Mouse (Mus musculus): Measurements from ENCODE around the gene Als2cr12. TPM values are rescaled to one million over a fixed set of nuclear protein-coding genes. Genes with fewer than 3 reads are reported as not detected.
"Not testable (repeated sequence)": the region's sequence is repeated elsewhere in the genome, so short reads cannot be mapped to it uniquely, and the experiment has no call there.

Gene Als2cr12
- total RNA-seq, 1 experiment from 2014 or later, result 0.91 TPM

GRCm38 (mm10) chr1:58613786-58614185, 82.0 kb downstream of the Als2cr12 start:
- no peak for DNase-seq

- DNase-seq, result no peak
Measured at GRCm38 (mm10) chr1:58610611-58611010, 85.2 kb downstream of the Als2cr12 start.

GRCm38 (mm10) chr1:58610166-58610565, 85.6 kb downstream of the Als2cr12 start:
- DNase-seq, result no peak

- not testable (repeated sequence) for DNase-seq
Measured at GRCm38 (mm10) chr1:58609591-58609990, 86.2 kb downstream of the Als2cr12 start.

GRCm38 (mm10) chr1:58603738-58604137, 92.1 kb downstream of the Als2cr12 start:
- no peak for DNase-seq

- no peak for DNase-seq
Measured at GRCm38 (mm10) chr1:58602681-58603080, 93.1 kb downstream of the Als2cr12 start.

Other genes with a start within 250 kb of the Als2cr12 start
- 21.6 and 23.1 TPM in 2 replicates for gene Orc2, start 190.9 kb downstream of the Als2cr12 start, total RNA-seq (2021)
- 23.8 and 31.4 TPM in 2 replicates for gene Fam126b, start 109.7 kb downstream of the Als2cr12 start, total RNA-seq (2021)
- gene Ndufb3, start 109.6 kb downstream of the Als2cr12 start, total RNA-seq (2021), result 123 and 131 TPM in 2 replicates
- gene Cflar, start 15.5 kb upstream of the Als2cr12 start, total RNA-seq (2021), result 104 and 122 TPM in 2 replicates
- gene Casp8, start 99.4 kb upstream of the Als2cr12 start, total RNA-seq (2021), result 19.7 and 20.4 TPM in 2 replicates